Mouse (Mus musculus): ENCODE data around the gene Lrrc15.

The Lrrc15 gene

GRCm38 (mm10) chr16:30278406-30278805, 4.7 kb downstream of the Lrrc15 start:
- DNase-seq (ENCODE audit: low read depth, low spot score) = no peak

DNA sequence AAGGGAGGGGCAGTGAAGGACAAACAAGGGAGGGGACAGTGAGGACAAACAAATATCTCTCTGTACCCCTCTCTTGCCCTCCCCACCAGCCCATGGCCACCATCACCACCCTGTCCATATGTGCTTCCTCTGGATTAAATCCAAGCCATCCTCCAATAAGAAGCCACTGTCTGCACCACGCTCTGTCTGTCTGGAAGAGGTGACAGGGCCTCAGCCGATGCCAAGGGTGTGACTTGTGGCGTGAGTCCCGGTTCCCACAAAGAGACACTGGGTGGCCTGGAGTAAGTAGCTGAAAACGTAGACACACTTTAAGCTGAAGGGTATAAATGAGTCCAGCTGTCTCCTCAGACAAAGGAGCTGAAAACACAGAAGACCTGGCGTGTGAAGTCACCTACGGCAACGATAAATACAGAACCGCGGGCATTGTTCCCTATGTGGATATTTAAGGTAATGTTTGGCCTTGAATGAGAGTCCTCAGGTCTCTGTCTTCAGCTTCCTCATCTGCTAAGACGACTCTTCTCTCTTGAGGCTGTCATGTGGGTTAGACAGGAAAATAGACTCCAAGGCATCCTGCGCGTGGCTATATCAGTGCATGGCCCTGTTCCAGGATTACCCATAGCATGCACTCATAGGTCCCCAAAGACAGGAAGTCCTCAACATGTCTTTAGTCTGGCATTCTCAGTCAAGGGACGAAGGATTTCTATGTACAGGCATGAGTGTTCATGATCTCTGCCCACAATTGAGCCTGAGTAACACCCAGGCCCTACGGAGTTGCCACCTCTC, 7.3 kb downstream of the Lrrc15 start:
- DNase-seq (ENCODE audit: low read depth, low spot score) = no peak

DNA sequence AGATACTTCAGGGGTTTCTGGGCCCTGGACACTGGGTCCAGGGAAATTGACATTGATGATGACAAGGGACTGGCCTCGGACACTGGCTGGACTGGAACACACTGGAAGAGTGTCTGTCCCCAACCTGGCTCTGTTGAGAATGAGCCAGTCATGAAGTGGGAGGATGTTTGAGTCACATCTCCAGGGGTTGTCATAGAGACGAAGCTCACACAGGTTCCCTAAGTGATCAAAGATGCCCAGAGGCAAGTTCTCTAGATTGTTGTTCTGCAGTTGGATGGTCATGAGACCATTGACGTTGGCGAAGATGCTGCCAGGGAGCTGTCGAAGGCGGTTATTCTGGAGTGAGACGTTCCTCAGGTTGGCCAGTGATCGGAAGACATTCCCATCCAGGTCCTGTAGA, 10.0 kb downstream of the Lrrc15 start:
- DNase-seq (ENCODE audit: low read depth, low spot score) = no peak

GRCm38 (mm10) chr16:30271941-30272595, 11.0 kb downstream of the Lrrc15 start:
- no peak for DNase-seq (ENCODE audit: low read depth, low spot score)

GRCm38 (mm10) chr16:30271223-30271761, 11.8 kb downstream of the Lrrc15 start:
- no peak for DNase-seq (ENCODE audit: low read depth, low spot score)

- no peak for DNase-seq (ENCODE audit: low read depth, low spot score)
These were observed 15.7 kb downstream of the Lrrc15 start, which contains the start of gene Cpn2 for GRCm38 (mm10) chr16:30267359-30267758. Gene Cpn2, minus strand, starts transcription at chr16:30267499.

GRCm38 (mm10) chr16:30266561-30266960, 16.5 kb downstream of the Lrrc15 start:
- DNase-seq (ENCODE audit: low read depth, low spot score) = no peak

DNA sequence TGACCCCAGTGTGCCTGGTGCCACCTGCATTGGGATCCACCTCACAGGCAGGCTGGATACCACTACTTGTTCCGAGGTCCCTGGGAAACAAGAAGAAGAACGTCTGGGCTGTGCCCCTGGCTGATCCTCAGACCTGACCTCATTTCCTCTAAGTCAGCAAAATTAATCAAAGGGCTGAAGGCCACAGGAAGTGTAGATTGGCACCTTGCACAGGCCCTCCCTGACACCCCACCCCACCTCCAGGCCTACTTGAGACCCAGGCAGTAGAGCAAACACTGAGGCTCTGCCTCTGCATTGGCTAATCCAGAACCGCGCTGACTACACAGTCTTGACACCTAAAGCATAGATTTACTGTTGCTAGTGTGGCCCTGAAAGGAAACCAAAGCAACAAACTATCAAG, 17.4 kb downstream of the Lrrc15 start:
- DNase-seq (ENCODE audit: low read depth, low spot score) = no peak

DNA sequence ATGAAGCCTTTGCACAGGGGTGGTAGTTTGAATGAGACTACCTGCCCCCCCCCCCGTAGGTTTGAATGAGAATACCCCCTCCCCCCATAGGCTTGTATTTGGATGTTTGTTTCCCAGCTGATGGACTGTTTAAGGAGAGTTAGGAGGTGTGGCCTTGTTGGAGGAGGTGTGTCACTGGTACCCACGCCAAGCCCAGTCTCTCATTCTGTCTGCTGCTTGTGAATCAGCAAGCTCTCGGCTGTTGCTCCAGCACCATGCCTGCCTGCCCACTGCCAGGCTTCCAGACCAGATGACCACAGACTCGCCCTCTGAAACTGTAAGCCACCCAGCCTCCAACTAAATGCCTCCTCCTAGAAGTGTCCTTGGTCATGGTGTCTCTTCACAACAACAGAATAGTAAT, 19.9 kb downstream of the Lrrc15 start:
- DNase-seq (ENCODE audit: low read depth, low spot score) = peak; percentile 65

- DNase-seq (ENCODE audit: low read depth, low spot score) = peak; percentile 93
These were observed 20.4 kb downstream of the Lrrc15 start for GRCm38 (mm10) chr16:30262664-30263063.

DNA sequence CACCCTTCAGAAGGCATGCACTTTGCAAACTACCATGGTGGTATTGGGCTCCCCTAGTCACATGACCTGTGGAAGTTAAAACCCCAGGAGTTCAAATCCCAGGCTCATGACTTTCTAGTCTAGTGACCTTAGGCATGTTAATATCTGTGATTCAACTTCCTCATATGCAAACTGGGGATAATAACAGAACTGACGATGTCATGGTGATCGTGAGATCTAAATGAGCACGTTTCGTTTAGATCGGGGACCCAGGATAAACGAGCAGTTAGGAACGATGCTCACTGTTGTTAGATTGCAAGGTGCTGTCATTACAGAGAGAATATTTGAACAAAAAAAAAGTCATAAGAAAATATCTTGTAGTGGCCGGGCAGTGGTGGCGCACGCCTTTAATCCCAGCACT, 20.9 kb downstream of the Lrrc15 start:
- no peak for DNase-seq (ENCODE audit: low read depth, low spot score)

DNA sequence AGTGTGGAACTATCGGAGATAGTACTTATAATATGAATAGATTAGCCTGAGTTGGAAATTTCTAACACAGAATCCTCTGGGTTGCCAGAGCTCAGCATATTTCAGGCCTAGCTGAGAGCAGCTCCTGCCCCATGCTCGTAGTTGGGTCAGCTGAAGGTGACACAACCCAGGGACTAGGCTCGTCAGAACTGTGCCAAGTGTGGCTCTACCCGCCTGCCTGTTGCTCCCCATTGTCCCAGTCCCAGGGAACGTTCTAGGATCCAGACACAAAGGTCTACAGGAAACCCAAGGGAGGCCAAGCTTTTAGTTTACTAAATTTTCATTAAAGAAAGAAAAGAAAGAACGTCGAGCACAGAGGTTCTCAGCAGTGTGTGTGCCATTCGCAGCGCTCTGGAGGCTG, 21.7 kb downstream of the Lrrc15 start:
- no peak for DNase-seq (ENCODE audit: low read depth, low spot score)

GRCm38 (mm10) chr16:30260012-30260635, 22.9 kb downstream of the Lrrc15 start:
- no peak for DNase-seq (ENCODE audit: low read depth, low spot score)

DNA sequence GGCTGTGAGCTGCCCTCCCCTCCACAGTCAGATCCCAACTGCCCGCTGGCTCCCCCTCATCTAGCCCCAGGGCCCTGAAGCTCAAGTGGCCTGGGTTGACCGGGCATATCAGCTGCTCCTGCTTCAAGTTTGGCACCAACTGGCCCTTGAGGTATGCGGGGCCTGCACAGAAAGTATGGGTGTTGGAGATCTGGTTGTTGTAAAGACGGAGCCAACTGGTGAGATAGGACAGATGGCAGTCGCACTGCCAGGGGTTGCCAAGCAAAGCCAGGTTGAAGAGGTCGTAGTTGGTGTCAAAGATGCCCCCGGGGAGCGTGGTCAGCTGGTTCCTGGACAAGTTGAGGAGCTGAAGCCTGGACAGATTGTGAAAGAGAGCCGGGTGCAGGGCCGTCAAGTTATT, 23.6 kb downstream of the Lrrc15 start:
- no peak for DNase-seq (ENCODE audit: low read depth, low spot score)

DNA sequence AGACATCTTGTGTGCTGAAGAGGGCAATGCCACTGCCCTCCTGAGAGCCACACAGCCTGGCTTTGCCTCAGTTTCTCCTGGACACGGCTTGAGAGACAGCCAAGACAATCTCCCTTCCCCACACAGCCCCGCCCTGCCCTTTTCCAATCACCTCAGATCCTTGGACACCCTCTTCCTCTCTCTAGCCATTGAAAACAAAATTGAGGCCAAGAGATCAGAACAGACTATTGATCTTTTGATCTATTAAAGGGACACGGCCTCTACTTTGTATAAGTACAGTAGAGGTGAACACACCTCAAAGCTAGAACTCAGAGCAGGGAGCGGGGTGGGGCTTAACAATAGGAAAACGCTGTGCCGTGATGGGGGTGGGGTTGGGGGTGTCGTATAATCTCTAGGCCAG, 24.6 kb downstream of the Lrrc15 start:
- no peak for DNase-seq (ENCODE audit: low read depth, low spot score)

- peak; percentile 42 for DNase-seq (ENCODE audit: low read depth, low spot score)
These were observed 25.3 kb downstream of the Lrrc15 start for GRCm38 (mm10) chr16:30257718-30258117.

GRCm38 (mm10) chr16:30255061-30255460, 28.0 kb downstream of the Lrrc15 start:
- no peak for DNase-seq (ENCODE audit: low read depth, low spot score)

GRCm38 (mm10) chr16:30253900-30254299, 29.2 kb downstream of the Lrrc15 start:
- DNase-seq (ENCODE audit: low read depth, low spot score) = no peak

DNA sequence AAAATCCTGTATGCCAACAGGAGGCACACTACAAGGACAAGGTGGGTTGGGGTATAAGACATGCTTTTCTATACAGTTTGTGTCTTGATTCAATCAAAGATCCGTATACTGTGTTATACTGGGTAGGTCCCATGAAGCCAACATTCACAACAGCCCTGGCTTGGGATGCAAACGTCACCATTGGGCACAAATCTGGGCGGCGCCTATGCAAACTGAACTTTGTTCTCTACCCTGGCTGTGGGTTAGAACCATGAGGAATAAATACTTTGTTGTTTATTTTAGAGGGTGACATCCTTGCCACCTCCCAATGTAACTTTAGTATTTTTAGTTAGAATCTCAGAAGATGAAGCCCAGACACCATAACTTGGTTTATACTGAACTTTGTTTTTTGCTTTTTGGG, 29.7 kb downstream of the Lrrc15 start:
- DNase-seq (ENCODE audit: low read depth, low spot score) = no peak

DNA sequence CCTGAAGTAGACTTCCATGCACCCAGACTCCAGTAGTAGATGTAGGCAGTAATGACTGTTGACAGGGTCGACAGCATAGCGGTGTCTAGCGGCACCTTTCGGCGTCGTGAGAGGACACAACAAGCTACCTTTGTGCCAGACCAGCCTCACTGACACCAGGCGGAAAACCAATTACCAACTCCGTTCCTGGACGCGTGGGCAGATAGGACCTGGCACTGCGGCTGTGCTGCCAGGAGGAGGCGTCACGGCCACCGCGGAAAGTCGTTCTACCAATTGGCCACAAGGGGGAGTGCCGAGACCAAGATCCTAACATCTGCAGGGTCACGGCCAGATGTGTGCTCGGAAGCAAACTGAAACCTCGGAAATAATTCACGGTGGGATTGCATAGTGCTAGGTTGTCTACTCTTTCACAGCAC, 31.0 kb downstream of the Lrrc15 start:
- peak; percentile 96 for DNase-seq (ENCODE audit: low read depth, low spot score)

DNA sequence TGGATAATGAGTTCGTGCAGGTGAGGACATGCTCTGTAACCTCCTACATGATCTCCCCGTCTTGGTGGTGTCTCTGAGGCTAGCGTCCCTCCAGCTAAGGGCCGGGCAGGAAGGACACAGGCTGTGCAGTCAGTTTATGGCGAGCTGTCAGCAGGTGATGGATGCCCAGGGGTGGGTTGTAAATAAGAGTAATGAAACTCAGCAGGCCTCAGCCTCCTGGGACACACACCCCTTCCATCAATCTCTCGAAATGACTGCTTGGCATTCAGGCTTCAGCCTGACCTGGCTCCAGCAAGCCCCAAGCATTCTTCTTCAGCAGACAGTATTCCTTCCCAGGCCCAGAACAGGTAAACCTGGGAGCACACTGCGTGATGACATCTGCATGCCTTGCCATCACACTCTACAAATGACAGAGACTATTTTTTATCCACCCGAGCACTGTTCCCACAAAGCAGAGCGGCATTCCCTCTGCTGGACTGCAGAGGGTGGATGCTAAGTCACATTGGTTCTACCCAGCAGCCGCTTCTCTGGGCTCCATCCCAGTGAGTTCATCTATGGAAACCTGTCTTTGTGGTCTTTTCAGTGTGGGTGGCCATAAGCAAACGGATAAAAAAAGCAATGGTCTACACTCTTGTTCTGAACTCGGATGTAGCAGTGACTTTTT, 38.9 kb downstream of the Lrrc15 start:
- no peak for DNase-seq (ENCODE audit: low read depth, low spot score)

GRCm38 (mm10) chr16:30241623-30242022, 41.4 kb downstream of the Lrrc15 start:
- DNase-seq (ENCODE audit: low read depth, low spot score) = no peak

Measured in 3T3-L1 (cell line).